Mouse (Mus musculus) cerebellum, postnatal 25 days (tissue): ENCODE results near the gene Gabarap.

Source experiments
- DNase-seq, 2 experiments: peaks; one replicate each; pipeline ENCODE4 v3.0.0; 2021; ENCODE audit warnings: mixed read lengths in 2 of 2

The Gabarap gene

GRCm38 (mm10) chr11:69970222-69970621 lies 20.7 kb upstream of the Gabarap start:
- DNase-seq: no peak

GRCm38 (mm10) chr11:69970775-69971174 lies 20.2 kb upstream of the Gabarap start:
- DNase-seq: no peak

- no peak for DNase-seq
Measured at GRCm38 (mm10) chr11:69974907-69975306, 16.0 kb upstream of the Gabarap start.

GRCm38 (mm10) chr11:69976271-69976670 lies 14.7 kb upstream of the Gabarap start:
- no peak for DNase-seq

- no peak for DNase-seq
Measured at GRCm38 (mm10) chr11:69979827-69980195, 11.1 kb upstream of the Gabarap start.

GRCm38 (mm10) chr11:69980196-69981140 lies 10.5 kb upstream of the Gabarap start:
- peak; percentile 99 to 100 for DNase-seq

GRCm38 (mm10) chr11:69981141-69981762 lies 9.7 kb upstream of the Gabarap start, which contains the start of gene Ctdnep1:
Ctdnep1 (plus strand) TSS chr11:69981156.
- peak in 1 of 2 experiments; percentile 54 for DNase-seq

- DNase-seq: no peak
Measured at GRCm38 (mm10) chr11:69982225-69982624, 8.7 kb upstream of the Gabarap start, which contains the start of gene Elp5. Elp5 (minus strand) TSS chr11:69982517.

- DNase-seq: no peak
Measured at GRCm38 (mm10) chr11:69982877-69983276, 8.1 kb upstream of the Gabarap start.

- no peak for DNase-seq
Measured at GRCm38 (mm10) chr11:69983377-69983776, 7.6 kb upstream of the Gabarap start.

GRCm38 (mm10) chr11:69984431-69984830 lies 6.5 kb upstream of the Gabarap start:
- no peak for DNase-seq

GRCm38 (mm10) chr11:69989949-69990348 lies 994 bp upstream of the Gabarap start:
- DNase-seq: peak in 1 of 2 experiments; percentile 25

GRCm38 (mm10) chr11:69991711-69992110 lies 768 bp downstream of the Gabarap start:
- no peak for DNase-seq

- DNase-seq: peak in 1 of 2 experiments; percentile 25
Measured at GRCm38 (mm10) chr11:69992396-69992795, 1.5 kb downstream of the Gabarap start.

GRCm38 (mm10) chr11:69992932-69993331 lies 2.0 kb downstream of the Gabarap start:
- DNase-seq: no peak

GRCm38 (mm10) chr11:69994401-69995090 lies 3.6 kb downstream of the Gabarap start:
- DNase-seq: no peak

- DNase-seq: peak; percentile 93 to 97
Measured at GRCm38 (mm10) chr11:69995391-69995960, 4.5 kb downstream of the Gabarap start, which contains the start of gene Phf23. Phf23 (plus strand) TSS chr11:69995777.

GRCm38 (mm10) chr11:69996161-69997061 lies 5.5 kb downstream of the Gabarap start:
- DNase-seq: peak in 1 of 2 experiments; percentile 76

GRCm38 (mm10) chr11:69997070-69997509 lies 6.1 kb downstream of the Gabarap start:
- peak; percentile 79 to 90 for DNase-seq

- DNase-seq: peak in 1 of 2 experiments; percentile 50
Measured at GRCm38 (mm10) chr11:69998567-69999491, 7.9 kb downstream of the Gabarap start.
